Mouse (Mus musculus) spleen, adult 12 weeks (tissue): ENCODE measurements around the gene Fubp1.

ENCODE experiments used
- DNase-seq: peaks from one replicate; pipeline ENCODE4 v3.0.0; 2022; ENCODE audit warnings: low spot score

The Fubp1 gene

DNA sequence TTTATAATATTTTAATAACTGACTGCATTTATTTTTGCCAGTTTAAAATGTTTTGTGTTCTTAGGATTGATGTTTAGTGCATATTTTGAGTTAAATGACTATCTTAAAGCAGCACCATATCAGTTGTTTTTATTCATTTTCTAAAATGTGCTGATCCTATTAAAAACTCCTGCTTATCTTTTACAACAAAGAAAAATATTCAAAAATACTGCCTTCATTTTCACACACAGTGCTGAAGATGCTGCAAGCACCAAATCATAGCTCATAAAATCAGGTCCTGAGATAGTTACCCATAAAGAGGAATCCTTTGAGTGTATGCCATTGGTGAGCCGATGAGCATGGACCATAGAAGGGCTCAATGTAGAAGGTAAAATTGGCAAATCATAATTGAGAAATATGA is 25.0 kb downstream of the Fubp1 start:
- no peak for DNase-seq

- DNase-seq = no peak
Observed at GRCm38 (mm10) chr3:152235805-152236204, 25.6 kb downstream of the Fubp1 start.

DNA sequence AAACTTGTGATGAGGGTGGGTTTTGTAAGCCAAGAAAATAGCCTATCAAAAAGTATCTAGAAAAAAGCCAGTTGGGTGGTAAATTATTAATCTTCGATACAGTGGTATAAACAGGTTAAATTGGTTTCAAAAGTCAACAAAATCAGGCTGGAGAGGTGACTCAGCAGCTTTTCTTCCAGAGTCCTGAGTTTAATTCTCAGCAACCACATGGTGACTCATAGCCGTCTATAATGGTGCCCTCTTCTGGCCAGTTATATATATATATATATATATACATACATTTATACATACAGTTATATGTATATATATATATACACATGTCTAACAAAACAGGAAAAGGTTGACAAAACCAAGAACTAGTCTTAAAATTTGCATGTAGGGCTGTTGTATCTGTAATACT is 28.6 kb downstream of the Fubp1 start:
- no peak for DNase-seq

GRCm38 (mm10) chr3:152239592-152239991 is 29.4 kb downstream of the Fubp1 start:
- DNase-seq = no peak

GRCm38 (mm10) chr3:152241098-152241497 is 30.9 kb downstream of the Fubp1 start:
- no peak for DNase-seq

DNA sequence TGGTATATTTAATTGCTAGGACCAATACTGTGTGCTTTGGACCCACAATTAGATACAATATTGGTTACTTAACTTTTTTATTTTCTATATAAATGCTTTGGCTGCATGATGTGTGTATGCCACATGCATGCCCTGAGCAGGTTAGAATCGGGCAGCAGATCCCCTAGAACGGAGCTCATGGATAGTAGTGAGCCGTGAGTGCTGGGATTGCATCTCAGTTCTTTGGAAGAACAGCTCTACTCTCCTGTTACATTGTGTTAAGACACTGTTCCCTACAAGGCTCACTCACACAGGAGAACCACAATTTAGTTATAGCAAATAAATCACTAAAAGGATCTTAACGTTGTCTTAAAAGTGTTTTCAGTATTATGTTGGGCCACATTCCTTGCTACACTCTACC is 33.1 kb downstream of the Fubp1 start:
- DNase-seq = no peak

- no peak for DNase-seq
Observed at GRCm38 (mm10) chr3:152245273-152245910, 35.2 kb downstream of the Fubp1 start.

GRCm38 (mm10) chr3:152247708-152248107 is 37.5 kb downstream of the Fubp1 start:
- no peak for DNase-seq

GRCm38 (mm10) chr3:152250487-152250886 is 40.3 kb downstream of the Fubp1 start:
- no peak for DNase-seq

DNA sequence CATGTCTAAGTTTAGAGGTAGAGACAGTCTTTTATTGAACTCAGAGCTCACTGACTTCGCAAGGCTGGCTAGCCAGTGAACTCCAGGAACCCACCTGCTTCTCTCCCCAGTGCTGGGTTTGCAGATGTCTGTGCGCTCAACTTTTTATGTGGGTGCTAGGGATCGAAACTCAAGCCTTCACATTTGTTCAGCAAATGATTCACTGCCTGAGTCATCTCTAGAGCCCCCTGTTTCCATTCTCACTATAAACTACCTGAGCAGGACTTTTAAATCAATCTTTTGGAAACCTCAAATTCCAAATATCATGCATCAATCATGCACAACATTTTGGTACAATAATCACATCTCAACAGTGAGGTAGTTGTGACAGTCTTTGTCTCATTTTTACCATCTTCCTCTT is 47.3 kb downstream of the Fubp1 start:
- no peak for DNase-seq

DNA sequence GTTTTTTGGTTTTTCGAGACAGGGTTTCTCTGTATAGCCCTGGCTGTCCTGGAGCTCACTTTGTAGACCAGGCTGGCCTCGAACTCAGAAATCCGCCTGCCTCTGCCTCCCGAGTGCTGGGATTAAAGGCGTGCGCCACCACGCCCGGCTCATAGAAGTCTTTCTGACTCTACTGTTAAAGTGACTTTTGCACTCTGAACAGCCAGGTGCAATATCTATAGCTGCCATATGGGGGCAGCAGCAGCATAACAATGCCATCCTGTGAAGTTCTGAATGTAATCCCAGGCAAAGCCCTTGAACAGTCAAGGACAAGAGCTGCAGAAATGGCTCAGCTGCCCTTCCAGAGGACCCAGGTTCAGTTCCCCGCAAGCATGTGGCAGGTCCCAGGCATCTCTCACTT is 49.2 kb downstream of the Fubp1 start:
- DNase-seq = peak; percentile 32

- DNase-seq = no peak
Observed at GRCm38 (mm10) chr3:152260362-152260761, 50.1 kb downstream of the Fubp1 start.

DNA sequence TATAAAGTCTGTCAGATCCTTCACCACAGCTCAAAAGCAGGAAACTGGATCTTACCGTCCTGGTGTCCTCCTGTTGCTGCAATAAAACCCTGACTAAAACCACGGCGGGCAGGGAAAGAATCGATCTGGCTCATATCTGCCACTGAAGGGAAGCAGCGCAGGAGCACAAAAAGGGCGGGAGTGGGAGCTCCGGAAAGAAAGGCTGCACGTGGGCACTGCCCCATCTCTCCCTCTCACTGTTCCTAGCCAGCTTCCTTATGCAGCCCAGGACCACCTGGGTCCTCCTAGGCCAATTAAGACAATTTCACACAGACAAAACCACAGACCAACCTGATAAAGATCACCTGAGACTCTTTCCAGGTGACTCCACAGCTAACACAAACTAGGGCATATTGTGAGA is 51.2 kb downstream of the Fubp1 start:
- no peak for DNase-seq

- no peak for DNase-seq
Observed at GRCm38 (mm10) chr3:152261948-152262347, 51.7 kb downstream of the Fubp1 start.

DNA sequence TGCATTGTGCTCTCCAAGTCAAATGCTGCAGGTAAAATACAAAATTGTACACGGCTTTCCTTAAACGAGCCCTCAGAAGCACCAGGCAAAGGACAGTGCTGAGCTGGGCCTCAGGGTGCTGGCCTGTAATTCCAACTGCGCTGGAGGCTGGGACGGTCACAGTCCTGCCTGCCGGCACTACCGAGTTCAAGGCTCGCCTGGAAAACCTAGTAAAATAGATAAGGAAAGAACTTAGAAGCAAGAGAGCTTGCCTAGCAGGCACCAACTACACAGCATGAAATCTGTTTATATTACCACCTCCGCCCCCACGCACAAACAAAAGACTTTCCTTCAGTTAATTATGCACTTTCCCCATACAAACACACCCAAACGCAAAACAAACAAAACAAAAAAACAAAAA is 54.2 kb downstream of the Fubp1 start:
- no peak for DNase-seq

GRCm38 (mm10) chr3:152264830-152265229 is 54.6 kb downstream of the Fubp1 start:
- DNase-seq = no peak

DNA sequence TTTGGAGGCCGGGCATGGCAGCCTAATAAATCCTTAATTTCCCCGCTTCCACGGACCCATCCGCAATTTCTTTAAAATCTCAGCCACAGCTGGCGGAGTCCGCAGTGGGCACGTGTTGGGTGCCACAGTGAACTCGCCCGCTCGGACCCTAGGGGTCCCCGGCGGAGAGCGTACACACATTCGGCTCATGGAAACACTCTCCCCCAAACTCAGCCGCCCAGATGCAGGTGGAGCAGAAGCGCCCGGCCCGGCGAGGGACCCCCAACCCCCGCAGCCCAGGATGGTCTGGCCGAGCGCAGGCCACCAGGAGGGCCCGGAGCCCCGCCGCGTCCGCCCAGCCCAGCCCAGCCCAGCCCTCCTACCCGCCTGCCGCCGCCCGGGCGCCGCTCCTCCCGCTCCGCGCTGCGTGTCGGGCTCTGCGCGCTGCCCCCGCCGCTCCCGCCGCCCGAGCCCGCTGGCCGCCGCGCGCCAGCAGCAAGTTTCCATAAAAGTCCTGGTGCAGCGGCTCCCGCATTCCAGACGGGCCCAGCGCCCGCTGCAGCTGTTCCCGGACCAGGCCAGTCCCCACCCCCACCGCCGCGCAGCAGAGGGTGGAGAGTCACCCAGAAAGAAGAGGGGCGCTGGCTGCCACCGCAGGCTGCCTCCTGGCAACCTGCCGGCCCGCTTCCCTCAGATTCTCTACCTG is 55.3 kb downstream of the Fubp1 start:
- DNase-seq = no peak

DNA sequence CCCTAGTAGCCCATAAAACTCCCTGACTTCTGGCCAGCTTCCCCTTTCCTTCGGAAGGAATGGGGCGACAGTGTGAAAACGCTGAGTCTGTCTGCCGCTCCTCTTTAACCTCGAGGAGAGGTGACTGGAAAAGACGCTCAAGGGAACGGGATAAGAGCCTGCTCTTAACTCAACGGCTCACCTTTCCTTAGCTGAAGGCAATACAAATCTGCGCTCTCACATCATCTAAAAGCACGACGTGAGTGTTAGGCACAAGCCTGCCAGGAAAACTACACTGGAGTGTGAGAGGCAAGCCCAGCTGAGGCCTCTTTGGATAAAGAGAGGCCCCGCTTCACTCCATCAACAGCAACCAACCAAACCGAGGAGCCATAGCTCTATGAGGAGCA is 55.8 kb downstream of the Fubp1 start, which contains the start of gene Nexn:
TSS of gene Nexn (minus strand) at position 315 of the 386 bp plus-strand sequence.
- no peak for DNase-seq

- DNase-seq = no peak
Observed at GRCm38 (mm10) chr3:152268099-152268498, 57.9 kb downstream of the Fubp1 start.

GRCm38 (mm10) chr3:152271071-152271710 is 61.0 kb downstream of the Fubp1 start:
- no peak for DNase-seq

- DNase-seq = no peak
Observed at GRCm38 (mm10) chr3:152271876-152272275, 61.7 kb downstream of the Fubp1 start.

DNA sequence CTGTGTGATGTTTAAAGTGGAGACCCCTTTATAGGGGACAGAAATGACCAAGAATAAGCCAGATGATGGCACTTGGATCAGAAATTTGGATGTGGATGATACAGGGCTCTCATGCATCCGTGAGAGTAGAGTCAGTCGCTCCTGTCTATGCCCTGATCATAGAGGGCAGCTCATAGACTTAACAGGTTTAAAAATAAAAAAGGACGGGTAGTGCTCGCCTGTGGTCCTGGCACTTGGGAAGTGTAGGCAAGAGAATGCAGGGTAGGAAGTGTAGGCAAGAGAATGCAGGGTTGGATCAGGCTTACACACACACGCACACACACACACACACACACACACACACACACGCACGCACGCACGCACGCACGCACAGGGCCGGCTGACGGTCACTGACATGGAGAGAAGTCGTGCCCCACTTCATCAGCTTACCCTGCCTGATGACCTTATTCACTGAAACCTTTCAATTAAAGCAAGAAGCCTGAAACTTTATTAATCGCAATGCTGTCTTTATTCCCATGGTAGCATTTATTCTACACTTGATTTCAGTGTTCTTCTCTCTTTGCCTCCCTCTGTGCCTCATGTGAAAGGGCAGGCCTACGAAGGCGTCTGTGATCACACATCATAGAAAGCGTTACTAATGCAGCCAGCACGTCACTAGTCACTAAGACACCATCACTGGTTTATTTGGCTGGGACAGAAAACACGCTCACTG is 62.9 kb downstream of the Fubp1 start:
- no peak for DNase-seq

DNA sequence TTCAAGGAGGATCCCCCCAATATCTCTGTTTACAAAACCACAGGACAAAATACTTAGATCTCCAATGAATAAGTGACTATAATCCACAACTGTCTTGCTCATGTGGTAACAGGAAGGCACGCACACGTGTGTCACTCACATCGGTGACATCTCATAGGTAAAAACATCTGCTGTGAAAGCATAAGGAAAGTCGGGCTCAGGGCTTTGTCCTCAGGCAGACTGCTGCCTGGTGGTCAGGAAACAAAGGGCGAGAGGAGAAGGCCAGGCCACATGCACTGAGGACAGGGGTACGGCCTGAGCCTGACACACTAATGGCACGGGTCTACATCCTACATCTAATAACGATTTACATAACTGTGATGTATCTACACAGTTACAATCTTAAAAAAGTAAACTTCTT is 64.8 kb downstream of the Fubp1 start:
- DNase-seq = no peak
